Mouse (Mus musculus) neural tube, embryonic 11.5 days (tissue): ENCODE measurements around the gene Klhl1. TPM values are rescaled to one million over a fixed set of nuclear protein-coding genes. Genes with fewer than 3 reads are reported as not detected.

Experiments
- ATAC-seq: fragments of 200-750 bp; cut with Nextera tagmentation; 2 replicates; pipeline ENCODE4 v1.8.0; 2017; ENCODE audit warnings: moderate number of reproducible peaks, mild to moderate bottlenecking, moderate TSS enrichment, moderate library complexity; ENCODE audit not compliant: insufficient read depth, low FRiP score, low TSS enrichment
- DNase-seq: peaks from one replicate; pipeline ENCODE4 v3.0.0-alpha.2; 2015; ENCODE audit warnings: low spot score
- H3K27ac ChIP-seq: fragments of 300-500 bp; sonication (generic); 2 replicates; pipeline ENCODE4 v1.5.1; 2014; ENCODE audit warnings: low read depth, mild to moderate bottlenecking, low read length
- H3K27me3 ChIP-seq: fragments of 300-500 bp; sonication (generic); 2 replicates; pipeline ENCODE4 v1.6.1; 2014; ENCODE audit warnings: mild to moderate bottlenecking, low read length, mixed read lengths; ENCODE audit not compliant: control insufficient read depth, insufficient read depth
- H3K36me3 ChIP-seq: fragments of 300-500 bp; sonication (generic); 2 replicates; pipeline ENCODE4 v1.6.1; 2014; ENCODE audit warnings: mild to moderate bottlenecking, low read length, moderate library complexity, mixed read lengths; ENCODE audit not compliant: control insufficient read depth, insufficient read depth
- H3K4me1 ChIP-seq: fragments of 300-500 bp; sonication (generic); 2 replicates; pipeline ENCODE4 v1.6.1; 2014; ENCODE audit warnings: low read length, mixed read lengths; ENCODE audit not compliant: control insufficient read depth, insufficient read depth
- H3K4me2 ChIP-seq: fragments of 300-500 bp; sonication (generic); 2 replicates; pipeline ENCODE4 v1.6.1; 2014; ENCODE audit warnings: low read depth, mild to moderate bottlenecking, moderate library complexity
- H3K4me3 ChIP-seq: fragments of 300-500 bp; sonication (generic); 2 replicates; pipeline ENCODE4 v1.5.1; 2014; ENCODE audit warnings: low read depth, low read length
- H3K9ac ChIP-seq: fragments of 300-500 bp; sonication (generic); 2 replicates; pipeline ENCODE4 v1.6.1; 2014; ENCODE audit warnings: mild to moderate bottlenecking, low read length
- H3K9me3 ChIP-seq: fragments of 300-500 bp; sonication (generic); 2 replicates; pipeline ENCODE4 v1.6.1; 2016; ENCODE audit warnings: low read length; ENCODE audit not compliant: control insufficient read depth
- whole genome bisulfite sequencing: fragments of 180-500 bp; shearing (Covaris S2); extraction: QIAGEN DNeasy Blood & Tissue Kit; methylation state at CpG from one replicate; pipeline ENCODE4 v1.1.7; 2014; 5-methylcytosine and 5-hydroxymethylcytosine counted together
- polyA plus RNA-seq: library from polyadenylated mRNA; unstranded; fragments of >200 nt; fragmentation: Nextera tagmentation; extraction: Ambion mirVana; gene quantifications from 2 replicates; pipeline ENCODE4 v1.2.1, GENCODE M21; 2014

Klhl1 gene
- 0.49 and 0.64 TPM in 2 replicates for polyA plus RNA-seq

- Histone ChIP-seq H3K9me3 (no peaks in the 10 kb centered on the region), H3K27me3 (no peaks in the 10 kb centered on the region), H3K4me2 (peak within 1 kb of the TSS; percentile 93), H3K4me1 (no peaks in the 10 kb centered on the region), H3K4me3 (peak within 1 kb of the TSS; percentile 48), H3K27ac (no peak within 1 kb of the TSS), H3K9ac (peak within 1 kb of the TSS; percentile 54), H3K36me3 (no peaks in the 10 kb centered on the region)
- 42% methylated on average over 13 of the region's 13 CpGs for WGBS
- peak; percentile 70 for ATAC-seq
- DNase-seq = peak; percentile 40
Measured at GRCm38 (mm10) chr14:96518954-96519682, at the start of gene Klhl1. Klhl1 (minus strand) TSS chr14:96519102.

- no peak for DNase-seq
- Histone ChIP-seq H3K4me3 (no peak overlapping the region), H3K9ac (no peak overlapping the region), H3K27me3 (no peaks in the 10 kb centered on the region), H3K9me3 (no peaks in the 10 kb centered on the region), H3K36me3 (no peaks in the 10 kb centered on the region), H3K27ac (no peak overlapping the region), H3K4me2 (no peak overlapping the region), H3K4me1 (no peaks in the 10 kb centered on the region)
- 83% methylated on average over 2 of the region's 2 CpGs for WGBS
- ATAC-seq = no peak
Measured at GRCm38 (mm10) chr14:96553668-96554067, 34.8 kb upstream of the Klhl1 start.

DNA sequence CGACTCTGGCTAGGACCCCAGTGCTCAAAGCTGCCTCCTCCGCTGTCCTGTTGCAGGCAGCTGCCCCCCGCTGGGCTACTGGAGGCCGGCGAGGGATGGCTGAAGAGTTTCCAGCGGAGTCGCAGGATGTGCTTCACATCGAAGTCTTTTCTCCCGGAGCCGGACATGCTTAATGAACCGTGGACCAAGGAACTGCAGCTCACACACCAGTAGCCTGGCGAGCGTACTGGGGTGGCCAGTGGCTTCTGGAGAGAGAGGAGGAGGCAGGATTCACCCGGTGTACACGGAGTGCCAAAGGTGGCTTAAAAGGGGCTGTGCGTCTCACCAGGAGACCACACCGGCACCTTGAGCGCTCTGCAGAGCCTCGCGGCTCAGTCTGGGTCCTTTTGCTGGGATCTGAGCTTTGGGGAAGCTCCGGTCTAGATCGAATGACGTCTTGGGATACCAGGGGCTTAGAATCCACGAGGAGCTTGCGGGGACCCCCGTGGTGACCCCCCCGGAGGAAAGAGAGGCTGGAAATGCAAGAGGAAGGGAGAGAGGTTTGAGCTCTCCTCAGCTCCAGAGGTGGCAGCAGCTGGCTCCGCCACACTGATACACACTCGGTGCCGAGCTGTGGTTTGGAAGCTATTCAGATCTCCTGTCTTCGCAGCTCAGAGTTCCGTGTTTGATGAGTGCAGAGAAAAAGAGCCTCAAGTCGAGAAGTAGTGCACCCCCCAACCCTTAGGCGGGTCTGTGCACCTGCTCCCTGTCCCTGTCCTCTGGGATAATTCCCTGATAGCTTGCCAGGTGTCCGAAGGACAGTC, 550 bp downstream of the Klhl1 start:
- Histone ChIP-seq H3K4me2 (peak overlapping the region; percentile 93), H3K27ac (no peak overlapping the region), H3K9ac (peak overlapping the region; percentile 54), H3K4me1 (no peaks in the 10 kb centered on the region), H3K27me3 (no peaks in the 10 kb centered on the region), H3K9me3 (no peaks in the 10 kb centered on the region), H3K36me3 (no peaks in the 10 kb centered on the region), H3K4me3 (peak overlapping the region; percentile 48)
- ATAC-seq (peak; percentile 70), DNase-seq (peak; percentile 72)
- under 1% methylated on average over 35 of the region's 35 CpGs for WGBS

DNA sequence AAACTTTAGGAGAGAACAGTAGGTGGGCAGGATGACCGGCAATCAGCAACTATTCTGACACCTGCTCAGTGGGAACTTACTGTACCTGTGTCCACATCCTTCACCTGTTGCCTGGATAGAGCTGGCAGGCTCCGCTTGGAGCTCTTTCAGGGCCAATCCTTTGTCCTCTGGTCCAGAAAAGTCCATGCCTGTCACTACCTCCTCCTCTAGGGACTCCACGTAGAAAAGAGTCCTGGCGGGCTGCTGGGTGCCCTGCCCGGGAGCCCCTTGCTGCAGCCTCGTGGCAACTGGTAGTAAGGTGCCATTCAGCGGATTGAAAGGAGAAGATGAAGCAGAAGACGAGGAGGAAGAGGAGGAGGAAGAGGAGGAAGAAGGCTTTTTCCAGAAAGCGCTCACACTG, 1.2 kb downstream of the Klhl1 start:
- DNase-seq (no peak), ATAC-seq (peak; percentile 22; the same call in 1 of the 2 replicates)
- no peaks in the 10 kb centered on the region for H3K4me1 ChIP-seq
- no peaks in the 10 kb centered on the region for H3K27me3 ChIP-seq
- no peaks in the 10 kb centered on the region for H3K36me3 ChIP-seq
- H3K4me2 ChIP-seq = peak overlapping the region; percentile 93
- H3K27ac ChIP-seq = no peak overlapping the region
- peak overlapping the region; percentile 54 for H3K9ac ChIP-seq
- 8% methylated on average over 9 of the region's 9 CpGs for WGBS
- H3K4me3 ChIP-seq = peak overlapping the region; percentile 48
- H3K9me3 ChIP-seq = no peaks in the 10 kb centered on the region

- H3K36me3 ChIP-seq = no peaks in the 10 kb centered on the region
- no peak overlapping the region for H3K9ac ChIP-seq
- H3K4me2 ChIP-seq = no peak overlapping the region
- DNase-seq = no peak
- no peaks in the 10 kb centered on the region for H3K4me1 ChIP-seq
- no peaks in the 10 kb centered on the region for H3K9me3 ChIP-seq
- no peak overlapping the region for H3K27ac ChIP-seq
- WGBS = 95% methylated on average over 2 of the region's 2 CpGs
- ATAC-seq = no peak
- H3K4me3 ChIP-seq = no peak overlapping the region
- H3K27me3 ChIP-seq = no peaks in the 10 kb centered on the region
Measured at GRCm38 (mm10) chr14:96499936-96500335, 19.0 kb downstream of the Klhl1 start.

GRCm38 (mm10) chr14:96471812-96472211, 47.1 kb downstream of the Klhl1 start:
- 93% methylated on average over 2 of the region's 2 CpGs for WGBS
- Histone ChIP-seq H3K4me2 (no peak overlapping the region), H3K4me1 (no peaks in the 10 kb centered on the region), H3K4me3 (no peak overlapping the region), H3K9me3 (no peaks in the 10 kb centered on the region), H3K27ac (no peak overlapping the region), H3K27me3 (no peaks in the 10 kb centered on the region), H3K36me3 (no peaks in the 10 kb centered on the region), H3K9ac (no peak overlapping the region)
- ATAC-seq (no peak), DNase-seq (no peak)

- Histone ChIP-seq H3K9ac (no peak overlapping the region), H3K9me3 (no peaks in the 10 kb centered on the region), H3K4me3 (no peak overlapping the region), H3K27ac (no peak overlapping the region), H3K4me1 (no peaks in the 10 kb centered on the region), H3K36me3 (no peaks in the 10 kb centered on the region), H3K4me2 (no peak overlapping the region), H3K27me3 (no peaks in the 10 kb centered on the region)
- DNase-seq (no peak), ATAC-seq (no peak)
Measured at GRCm38 (mm10) chr14:96471336-96471735, 47.6 kb downstream of the Klhl1 start.

GRCm38 (mm10) chr14:96461756-96462155, 57.1 kb downstream of the Klhl1 start:
- H3K9ac ChIP-seq = no peak overlapping the region
- H3K27me3 ChIP-seq = no peaks in the 10 kb centered on the region
- no peaks in the 10 kb centered on the region for H3K36me3 ChIP-seq
- DNase-seq (no peak), ATAC-seq (no peak)
- no peaks in the 10 kb centered on the region for H3K4me1 ChIP-seq
- no peak overlapping the region for H3K4me3 ChIP-seq
- H3K4me2 ChIP-seq = no peak overlapping the region
- 72% methylated on average over 2 of the region's 2 CpGs for WGBS
- H3K9me3 ChIP-seq = no peaks in the 10 kb centered on the region
- H3K27ac ChIP-seq = no peak overlapping the region
